Mouse (Mus musculus) layer of hippocampus, postnatal 10 days (tissue): ENCODE data around the gene Fmo6. TPM values are rescaled to one million over a fixed set of nuclear protein-coding genes. Genes with fewer than 3 reads are reported as not detected.

ENCODE experiments used
- DNase-seq, 2 experiments: peaks; one replicate each; pipeline ENCODE4 v3.0.0; 2021; ENCODE audit warnings: low spot score in 2 of 2
- long read RNA-seq: library from polyadenylated mRNA; stranded (forward); transcript quantifications from one replicate; pipeline ENCODE4 v2.0.0, GENCODE M21; 2023
- total RNA-seq, 2 experiments: library from RNA; stranded (reverse); gene quantifications; 2 replicates each; pipeline ENCODE4 v1.2.3; 2021

Gene Fmo6
- total RNA-seq = not detected
- long read RNA-seq = 0 reads

DNA sequence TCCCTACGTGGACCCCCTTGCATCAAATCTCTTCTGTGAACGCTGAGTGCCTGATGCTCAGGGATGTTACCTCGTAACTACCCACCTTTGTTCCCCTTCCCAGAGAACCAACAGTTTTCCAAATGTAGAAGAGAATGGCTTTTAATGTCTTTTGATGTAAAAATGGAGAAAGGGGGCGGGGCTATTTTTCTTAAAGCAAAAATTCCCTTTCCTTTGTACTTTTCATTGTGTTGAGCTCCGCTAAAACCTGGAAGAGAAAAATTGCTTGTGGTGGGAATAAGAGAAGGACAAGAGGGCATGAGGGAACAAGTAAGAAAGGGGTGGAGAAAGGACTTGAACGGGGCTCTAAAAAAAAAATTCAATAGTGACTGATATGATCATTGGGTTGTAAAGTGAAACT is at the start of gene Fmo6:
Gene Fmo6 (minus strand): TSS at position 101 of the 400 bp plus-strand sequence.
- no peak for DNase-seq

GRCm38 (mm10) chr1:162986777-162987176 is 49.5 kb upstream of the Fmo6 start:
- no peak for DNase-seq

DNA sequence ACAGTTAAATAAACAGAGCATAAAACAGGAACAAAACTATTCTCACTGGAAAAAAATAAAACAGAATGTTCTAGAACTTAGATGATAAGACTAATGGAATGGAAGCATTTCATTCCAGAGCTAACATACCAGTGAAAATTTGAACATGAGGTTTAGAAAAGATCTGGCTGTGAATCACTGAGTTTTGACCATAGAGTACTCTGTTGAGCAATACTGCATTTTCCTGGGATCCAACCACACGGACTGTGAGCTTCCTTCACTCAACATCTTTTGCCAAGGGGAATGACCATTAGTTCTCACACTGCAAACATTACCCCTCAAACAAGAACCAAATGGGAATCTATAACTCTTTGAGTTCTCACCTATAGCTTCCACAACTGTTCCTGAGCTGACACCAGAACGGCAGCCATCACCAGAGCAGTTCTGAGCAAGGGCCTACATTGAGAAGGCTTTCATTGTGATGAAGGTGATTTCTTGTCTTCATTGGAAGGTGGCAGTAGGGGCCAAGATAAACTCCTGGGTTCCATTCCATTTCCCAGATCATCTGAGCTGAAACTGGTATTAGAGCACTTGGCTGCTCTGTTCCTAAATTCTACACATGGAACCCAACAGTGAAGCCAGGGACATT is 48.9 kb upstream of the Fmo6 start:
- no peak for DNase-seq

- no peak for DNase-seq
Observed at GRCm38 (mm10) chr1:162984428-162984827, 47.1 kb upstream of the Fmo6 start, which contains the start of gene Fmo3. Fmo3 (minus strand) TSS chr1:162984528.

- no peak for DNase-seq
Observed at GRCm38 (mm10) chr1:162963556-162963955, 26.2 kb upstream of the Fmo6 start.

- DNase-seq = no peak
Observed at GRCm38 (mm10) chr1:162957422-162957821, 20.1 kb upstream of the Fmo6 start.

DNA sequence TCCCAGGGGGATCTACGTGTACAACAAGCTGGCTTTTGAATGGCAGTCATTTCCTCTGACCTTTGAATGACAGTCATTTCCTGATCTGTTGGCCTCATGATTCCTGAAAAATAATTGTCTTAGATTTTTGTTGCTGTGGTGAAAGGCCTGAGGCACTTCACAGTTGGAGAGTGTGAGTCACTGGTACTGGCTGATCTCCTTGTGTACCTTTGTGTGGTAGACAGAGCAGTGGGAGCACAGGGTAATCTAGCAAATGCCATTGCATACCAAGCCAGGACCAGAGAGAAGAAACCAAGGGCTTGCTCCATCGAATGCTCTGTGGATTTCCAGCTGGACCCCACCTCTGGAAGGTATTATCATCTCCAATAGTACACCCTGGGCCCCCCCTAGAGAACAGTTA is 15.8 kb upstream of the Fmo6 start:
- DNase-seq = no peak

DNA sequence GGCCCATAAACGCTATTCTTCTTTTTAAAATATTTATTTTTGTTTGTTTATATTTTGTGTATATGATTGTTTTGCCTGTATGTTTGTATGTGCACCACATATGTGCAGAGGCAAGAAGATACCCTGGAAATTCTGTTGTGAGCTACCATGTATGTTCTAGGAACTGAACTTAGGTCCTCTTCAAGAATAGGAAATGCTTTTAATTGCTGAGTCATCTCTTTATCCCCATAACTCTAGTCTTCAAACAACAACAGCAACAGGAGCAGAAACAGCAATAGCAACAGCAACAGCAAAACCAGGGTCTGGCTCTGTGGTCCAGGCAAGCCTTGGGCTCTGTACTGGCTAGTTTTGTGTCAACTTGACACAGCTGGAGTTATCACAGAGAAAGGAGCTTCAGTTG is 12.4 kb upstream of the Fmo6 start:
- no peak for DNase-seq

DNA sequence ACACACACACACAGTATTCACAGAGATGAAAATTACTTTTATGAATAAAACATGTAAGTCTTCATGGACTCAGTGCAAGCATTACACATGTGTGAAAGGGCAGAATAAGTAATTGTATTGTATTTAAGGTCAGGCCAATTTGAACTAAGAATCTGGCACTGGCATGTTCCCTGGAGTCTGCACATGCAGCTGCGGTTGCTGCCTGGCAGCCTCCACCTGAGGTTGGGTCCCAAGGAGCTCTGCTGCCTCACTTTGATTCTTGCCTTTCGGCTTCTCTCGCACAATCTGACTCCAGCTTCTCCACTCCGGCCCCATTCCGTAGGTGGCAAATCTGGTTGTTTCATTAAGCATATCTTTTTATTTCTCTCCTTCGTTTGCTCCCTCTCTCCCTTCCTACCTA is 10.6 kb upstream of the Fmo6 start:
- no peak for DNase-seq

- no peak for DNase-seq
Observed at GRCm38 (mm10) chr1:162946837-162947558, 9.7 kb upstream of the Fmo6 start.

DNA sequence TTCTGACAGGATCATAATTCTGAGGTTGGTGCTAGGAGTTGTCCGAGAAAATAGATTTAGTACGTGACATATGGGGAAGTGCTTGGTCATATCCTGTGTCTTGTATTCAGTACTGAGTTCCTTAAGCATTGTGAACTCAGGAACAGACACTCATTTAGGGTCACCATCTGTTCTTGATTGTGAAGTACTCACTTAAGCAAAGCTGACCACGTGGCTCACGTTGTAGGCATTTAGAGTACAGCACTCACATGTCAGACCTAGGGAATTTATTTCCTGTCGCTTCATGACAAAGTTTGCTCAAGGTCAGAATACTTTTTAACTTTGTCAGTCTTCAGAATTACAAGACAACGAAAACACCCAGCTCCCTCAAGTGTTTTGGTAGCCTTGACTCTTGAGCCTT is 6.4 kb upstream of the Fmo6 start:
- DNase-seq = no peak

- no peak for DNase-seq
Observed at GRCm38 (mm10) chr1:162938696-162939351, 1.5 kb upstream of the Fmo6 start.

DNA sequence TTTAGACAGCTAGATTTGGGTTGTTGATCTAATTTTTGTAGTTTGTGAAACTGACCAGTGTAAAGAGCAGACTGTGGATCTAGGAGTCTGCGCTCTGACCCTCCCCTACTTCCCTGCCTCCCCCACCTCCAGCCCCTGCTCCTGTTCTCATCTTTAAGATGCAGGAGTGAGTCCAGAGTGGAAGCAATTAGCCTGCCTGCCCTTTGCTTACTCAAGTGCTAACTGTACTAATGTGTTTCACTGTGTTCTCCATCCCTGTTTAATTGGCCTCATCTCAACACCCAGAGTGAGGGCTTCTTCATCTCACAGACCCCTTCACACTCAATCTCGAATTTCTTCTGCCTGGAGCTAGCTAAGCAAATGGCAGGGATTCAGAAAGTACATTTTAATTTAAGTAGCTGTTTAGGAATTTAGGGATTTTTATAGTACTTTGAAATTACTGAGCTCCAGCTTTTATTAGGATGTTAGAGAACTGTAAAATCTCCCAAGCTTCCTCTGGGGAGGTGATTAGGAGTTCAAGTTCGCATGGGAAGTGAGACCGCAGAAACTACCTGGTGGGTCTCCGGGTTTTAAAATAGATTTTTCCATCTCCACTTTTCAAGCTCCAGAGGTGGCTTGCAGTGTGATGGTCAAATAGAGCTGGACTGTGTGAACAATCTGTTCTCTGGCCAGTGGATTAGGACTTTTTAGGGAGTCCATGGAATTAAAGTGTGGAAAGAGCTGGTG is 818 bp upstream of the Fmo6 start:
- DNase-seq = no peak

- DNase-seq = no peak
Observed at GRCm38 (mm10) chr1:162934374-162935012, 2.8 kb downstream of the Fmo6 start.

DNA sequence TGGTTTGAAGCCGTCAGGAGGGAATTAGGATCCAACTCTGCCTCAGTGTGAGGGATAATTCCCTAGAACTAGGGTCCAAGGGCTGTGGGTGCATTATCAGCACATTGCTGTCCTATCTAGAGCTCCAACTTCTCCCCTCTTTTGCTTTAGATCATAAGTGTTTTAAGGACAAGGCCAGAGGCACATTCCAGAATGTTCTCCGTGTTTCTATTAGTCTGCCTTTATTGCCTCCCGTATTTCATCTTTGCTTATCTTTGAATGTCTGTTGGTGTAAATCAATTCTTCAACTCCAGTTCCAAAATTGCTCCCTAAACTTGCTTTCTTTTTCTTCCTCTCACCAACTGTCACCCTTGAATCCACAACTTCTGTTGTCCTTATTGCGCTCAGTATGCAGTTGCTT is 4.9 kb downstream of the Fmo6 start:
- DNase-seq = no peak

- DNase-seq = no peak
Observed at GRCm38 (mm10) chr1:162931880-162932279, 5.4 kb downstream of the Fmo6 start.

- no peak for DNase-seq
Observed at GRCm38 (mm10) chr1:162931310-162931875, 5.9 kb downstream of the Fmo6 start.

DNA sequence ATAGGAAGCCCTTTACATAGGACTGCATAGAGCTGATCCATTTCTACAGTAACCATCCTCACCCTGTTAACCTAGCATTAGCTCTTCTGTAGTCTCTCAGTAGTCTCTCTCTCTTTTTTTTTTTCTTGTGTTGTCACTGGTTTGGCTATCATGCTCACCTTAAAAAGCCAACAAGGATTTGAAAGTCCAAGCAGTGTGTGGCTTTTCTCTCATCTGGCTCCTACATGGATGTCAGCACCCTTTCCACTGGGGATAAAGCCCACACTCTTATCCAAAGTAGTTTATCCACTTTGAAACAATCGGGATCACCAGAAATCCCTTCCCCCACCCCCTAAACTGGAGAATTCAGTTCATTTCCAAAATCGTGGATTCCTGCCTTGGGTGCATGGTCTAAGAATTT is 6.7 kb downstream of the Fmo6 start:
- no peak for DNase-seq

DNA sequence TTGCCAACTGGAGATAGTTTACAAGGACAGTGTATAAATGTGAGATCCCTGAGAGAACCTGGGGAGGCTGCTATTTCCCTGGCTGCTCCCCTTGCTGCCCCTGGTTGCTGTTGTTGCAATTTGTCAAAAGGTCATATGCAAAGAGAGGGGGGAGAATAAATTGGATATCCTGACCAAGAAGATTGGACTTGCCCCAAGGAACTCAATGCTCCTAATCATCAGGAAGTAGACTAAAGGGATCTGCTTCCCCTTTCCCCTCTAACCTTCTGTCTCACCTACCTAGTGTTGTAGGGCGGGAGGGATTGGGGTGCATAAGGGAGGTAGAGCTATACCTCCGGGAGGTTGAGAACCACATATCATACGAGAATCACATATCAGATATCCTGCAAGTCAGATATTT is 8.2 kb downstream of the Fmo6 start:
- no peak for DNase-seq

DNA sequence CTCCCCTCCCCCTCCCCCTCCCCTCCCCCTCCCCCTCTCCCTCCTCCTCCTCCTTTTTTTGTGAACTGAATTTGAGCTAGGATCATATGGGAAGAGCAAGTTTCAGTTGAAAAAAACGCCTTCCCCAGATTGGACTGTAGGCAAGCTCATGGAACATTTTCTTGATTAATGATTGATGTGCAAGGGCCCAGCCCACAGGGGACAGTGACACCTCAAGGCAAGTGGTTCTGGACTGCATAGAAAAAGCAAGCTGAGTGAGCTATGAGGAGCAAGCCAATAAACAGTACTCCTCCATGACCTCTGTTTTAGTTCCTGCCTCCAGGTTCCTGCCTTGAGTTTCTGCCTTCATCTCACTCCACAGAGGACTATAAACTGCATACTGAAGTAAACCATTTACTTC is 12.2 kb downstream of the Fmo6 start:
- no peak for DNase-seq

DNA sequence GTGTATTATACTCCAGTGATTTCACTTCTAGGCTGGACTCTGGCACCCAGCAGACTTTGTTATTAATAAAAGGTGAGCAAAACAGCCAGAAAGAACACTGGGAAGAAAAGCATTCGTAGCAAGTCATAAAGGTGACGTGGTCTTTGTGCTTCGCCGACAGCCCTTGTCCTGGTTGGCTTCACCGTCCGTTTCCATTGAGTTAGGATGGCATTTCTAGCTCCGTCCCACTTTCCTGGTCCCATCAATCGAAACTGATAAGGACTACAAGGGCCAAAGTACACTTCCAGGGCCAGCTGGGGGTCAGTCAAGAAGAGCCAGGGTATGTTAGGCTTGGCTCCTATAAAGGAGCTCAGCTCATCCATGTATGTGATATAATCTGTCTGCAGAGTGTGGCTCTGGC is 20.7 kb downstream of the Fmo6 start:
- DNase-seq = no peak
